Mouse (Mus musculus): ENCODE data around the gene Dach1. TPM values are rescaled to one million over a fixed set of nuclear protein-coding genes. Genes with fewer than 3 reads are reported as not detected.

Gene Dach1
- polyA plus RNA-seq, 1 experiment from 2014 or later = 7.8 TPM

DNA sequence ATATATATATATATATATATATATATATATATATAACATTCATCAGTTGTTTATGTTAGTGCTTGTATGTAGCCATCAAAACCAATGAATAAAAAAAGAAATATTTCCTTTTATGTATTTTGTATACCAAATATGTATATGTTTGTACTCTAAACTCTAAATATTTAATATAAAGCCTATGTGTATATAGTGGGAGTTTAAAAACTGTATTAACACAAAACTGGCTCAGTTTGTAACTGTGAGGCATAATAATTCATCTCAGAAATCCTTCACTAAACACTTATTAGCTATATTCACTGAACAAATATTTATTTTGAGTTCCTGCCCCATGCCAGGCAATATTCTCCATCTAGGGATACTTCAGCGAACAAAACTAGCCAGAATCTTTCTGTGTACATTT lies 155.5 kb downstream of the Dach1 start:
- Histone ChIP-seq H3K36me3 (ENCODE audit: control insufficient read depth, insufficient read depth, low read length) (no peaks in the 10 kb centered on the region), H3K4me1 (replicated peaks; ENCODE audit: control insufficient read depth, insufficient read depth, low read length) (no peaks in the 10 kb centered on the region), H3K4me2 (ENCODE audit: low read depth, low read length) (no peak overlapping the region), H3K9ac (ENCODE audit: low read length) (no peak overlapping the region), H3K9me3 (ENCODE audit: control insufficient read depth, low read length) (no peaks in the 10 kb centered on the region), H3K27me3 (ENCODE audit: control insufficient read depth, insufficient read depth, low read depth, low read length) (no peaks in the 10 kb centered on the region), H3K4me3 (ENCODE audit: low read length) (no peak overlapping the region), H3K27ac (ENCODE audit: low read length) (no peak overlapping the region)
- WGBS = 51% methylated on average over 1 of the region's 1 CpGs
- ATAC-seq (ENCODE audit: low read depth) = peak; percentile 60; the same call in 1 of the 2 replicates

DNA sequence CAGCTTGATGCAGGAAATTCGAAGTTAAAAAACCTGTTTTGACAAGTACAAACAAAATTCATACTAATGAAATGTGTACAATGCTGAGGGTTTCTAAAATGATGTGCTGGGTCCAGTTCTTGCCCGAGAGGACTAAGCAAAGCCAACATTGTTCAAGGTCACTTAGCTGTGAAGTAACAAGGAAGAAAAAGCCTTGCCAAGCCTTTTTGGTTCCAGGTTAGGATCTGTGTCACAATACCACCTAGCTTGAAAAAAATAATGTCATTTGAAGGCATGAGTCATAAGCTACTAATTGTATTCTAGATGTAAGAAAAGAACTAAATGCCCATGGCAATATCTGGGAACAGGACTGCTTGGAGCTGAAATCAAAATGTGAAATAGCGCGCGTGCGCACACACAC lies 161.1 kb downstream of the Dach1 start:
- Histone ChIP-seq H3K9me3 (ENCODE audit: control insufficient read depth, low read length) (no peaks in the 10 kb centered on the region), H3K4me1 (replicated peaks; ENCODE audit: control insufficient read depth, insufficient read depth, low read length) (no peaks in the 10 kb centered on the region), H3K27ac (ENCODE audit: low read length) (no peak overlapping the region), H3K9ac (ENCODE audit: low read length) (no peak overlapping the region), H3K4me3 (ENCODE audit: low read length) (no peak overlapping the region), H3K27me3 (ENCODE audit: control insufficient read depth, insufficient read depth, low read depth, low read length) (no peaks in the 10 kb centered on the region), H3K4me2 (ENCODE audit: low read depth, low read length) (no peak overlapping the region), H3K36me3 (ENCODE audit: control insufficient read depth, insufficient read depth, low read length) (no peaks in the 10 kb centered on the region)
- ATAC-seq (ENCODE audit: low read depth) = no peak
- WGBS = 81% methylated on average over 6 of the region's 6 CpGs

DNA sequence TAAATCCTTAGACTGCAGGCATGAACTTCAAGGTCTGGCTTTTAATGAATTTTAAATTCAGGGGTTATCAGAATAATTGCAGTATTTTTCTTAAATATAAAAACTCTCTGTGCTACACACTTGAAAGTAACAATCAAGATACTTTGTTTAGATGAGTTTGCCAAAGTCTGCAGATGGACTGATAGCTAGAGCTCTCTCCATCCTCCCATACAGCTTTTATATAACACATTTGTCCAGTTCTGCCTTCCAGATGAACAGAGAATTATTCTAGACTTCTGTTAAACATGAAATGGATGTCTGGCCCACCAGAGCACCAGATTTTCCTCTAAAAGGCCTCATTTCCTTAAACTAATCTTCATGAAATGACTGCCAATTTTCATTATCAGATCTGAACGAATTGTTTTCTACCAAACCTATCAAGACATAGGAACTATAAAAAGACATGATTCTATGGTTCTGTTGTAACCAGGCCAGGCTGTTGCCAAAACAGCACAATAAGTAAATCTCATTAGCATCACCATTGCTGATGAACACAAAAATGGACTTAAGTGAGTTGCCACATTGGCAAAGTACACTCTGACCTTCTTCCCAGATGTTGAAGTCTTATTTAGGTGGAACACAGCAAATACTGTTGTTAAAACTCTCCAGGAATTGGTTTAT lies 167.4 kb downstream of the Dach1 start:
- Histone ChIP-seq H3K4me3 (ENCODE audit: low read length) (no peak overlapping the region), H3K27me3 (ENCODE audit: control insufficient read depth, insufficient read depth, low read depth, low read length) (no peaks in the 10 kb centered on the region), H3K9me3 (ENCODE audit: control insufficient read depth, low read length) (no peaks in the 10 kb centered on the region), H3K9ac (ENCODE audit: low read length) (no peak overlapping the region), H3K36me3 (ENCODE audit: control insufficient read depth, insufficient read depth, low read length) (no peaks in the 10 kb centered on the region), H3K4me1 (replicated peaks; ENCODE audit: control insufficient read depth, insufficient read depth, low read length) (no peaks in the 10 kb centered on the region), H3K4me2 (ENCODE audit: low read depth, low read length) (no peak overlapping the region), H3K27ac (ENCODE audit: low read length) (0 out of 2 replicates have a peak overlapping the region, but pooled peaks have one; percentile 13)
- 35% methylated on average over 1 of the region's 1 CpGs for WGBS
- ATAC-seq (ENCODE audit: low read depth) = no peak

DNA sequence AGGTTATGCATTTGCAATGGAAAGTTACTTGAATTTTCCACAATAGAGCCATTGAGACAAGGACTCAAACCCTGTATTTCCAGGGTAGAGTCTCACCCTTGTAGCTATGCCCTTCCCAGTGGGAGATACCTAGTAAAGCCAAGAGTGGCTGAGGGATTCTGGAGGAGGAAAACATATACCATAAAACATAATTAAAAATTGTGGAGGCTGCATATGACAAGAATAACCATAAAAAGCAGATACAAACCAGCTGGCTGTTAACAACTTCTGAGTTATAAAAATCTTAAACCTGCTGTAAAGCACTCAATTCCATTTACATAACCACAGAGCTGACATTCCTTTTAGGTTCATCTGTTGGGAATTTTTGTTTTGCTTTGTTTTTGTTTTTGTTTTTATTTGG lies 171.0 kb downstream of the Dach1 start:
- Histone ChIP-seq H3K27me3 (ENCODE audit: control insufficient read depth, insufficient read depth, low read depth, low read length) (no peaks in the 10 kb centered on the region), H3K4me3 (ENCODE audit: low read length) (no peak overlapping the region), H3K27ac (ENCODE audit: low read length) (no peak overlapping the region), H3K4me1 (replicated peaks; ENCODE audit: control insufficient read depth, insufficient read depth, low read length) (no peaks in the 10 kb centered on the region), H3K4me2 (ENCODE audit: low read depth, low read length) (no peak overlapping the region), H3K36me3 (ENCODE audit: control insufficient read depth, insufficient read depth, low read length) (no peaks in the 10 kb centered on the region), H3K9ac (ENCODE audit: low read length) (no peak overlapping the region), H3K9me3 (ENCODE audit: control insufficient read depth, low read length) (no peaks in the 10 kb centered on the region)
- ATAC-seq (ENCODE audit: low read depth) = no peak

DNA sequence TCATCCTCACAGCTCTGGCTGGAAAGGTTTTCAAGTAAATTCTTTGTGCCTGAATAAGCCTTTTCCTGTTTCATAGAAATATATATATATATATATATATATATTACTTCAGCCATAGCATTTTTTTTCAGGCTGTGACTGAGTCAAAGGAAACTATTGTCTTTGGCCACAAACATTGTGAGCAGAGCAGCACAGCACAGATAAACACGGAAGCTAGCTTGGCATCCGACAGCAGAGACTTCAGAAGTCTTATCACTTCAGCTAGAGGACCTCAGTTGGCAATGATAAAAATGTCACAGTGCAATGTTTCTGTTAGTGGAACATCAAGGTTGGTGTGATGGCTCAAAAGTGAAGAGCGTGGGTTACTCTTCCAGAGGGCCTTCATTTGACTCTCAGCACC lies 186.3 kb downstream of the Dach1 start:
- WGBS = 41% methylated on average over 3 of the region's 3 CpGs
- H3K27ac ChIP-seq (ENCODE audit: low read length) = no peak overlapping the region
- H3K36me3 ChIP-seq (ENCODE audit: control insufficient read depth, insufficient read depth, low read length) = no peaks in the 10 kb centered on the region

DNA sequence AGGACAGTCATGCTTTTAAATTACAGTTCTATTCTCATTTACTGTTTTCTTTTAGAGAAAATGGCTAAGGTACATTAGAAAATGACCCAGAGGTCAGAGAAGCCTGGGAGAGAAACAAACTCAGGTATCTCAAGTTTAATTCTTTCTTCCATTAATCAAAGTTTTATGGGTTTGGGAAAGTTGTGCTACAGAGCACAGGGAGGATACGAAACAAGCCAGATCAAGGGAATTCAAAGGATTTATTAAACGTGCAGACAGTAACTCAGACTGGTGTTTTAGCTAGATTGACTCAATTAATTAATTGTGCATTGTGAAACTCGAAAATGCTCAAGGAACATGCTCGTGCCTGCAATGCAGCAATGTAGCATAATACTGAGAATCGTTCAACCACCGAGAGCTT lies 186.9 kb downstream of the Dach1 start:
- no peaks in the 10 kb centered on the region for H3K36me3 ChIP-seq (ENCODE audit: control insufficient read depth, insufficient read depth, low read length)
- H3K4me3 ChIP-seq (ENCODE audit: low read length) = no peak overlapping the region
- no peak overlapping the region for H3K4me2 ChIP-seq (ENCODE audit: low read depth, low read length)
- WGBS = 70% methylated on average over 6 of the region's 6 CpGs
- H3K27me3 ChIP-seq (ENCODE audit: control insufficient read depth, insufficient read depth, low read depth, low read length) = no peaks in the 10 kb centered on the region
- no peak overlapping the region for H3K9ac ChIP-seq (ENCODE audit: low read length)
- H3K9me3 ChIP-seq (ENCODE audit: control insufficient read depth, low read length) = no peaks in the 10 kb centered on the region
- H3K4me1 ChIP-seq (replicated peaks; ENCODE audit: control insufficient read depth, insufficient read depth, low read length) = 0 out of 2 replicates have a peak, but pooled peaks cover 3% of the 10 kb centered on the region
- no peak overlapping the region for H3K27ac ChIP-seq (ENCODE audit: low read length)
- no peak for ATAC-seq (ENCODE audit: low read depth)

More for the DNA sequence above, 186.3 kb downstream of the Dach1 start:
- H3K4me3 ChIP-seq (ENCODE audit: low read length) = no peak overlapping the region
- H3K4me2 ChIP-seq (ENCODE audit: low read depth, low read length) = no peak overlapping the region
- H3K4me1 ChIP-seq (replicated peaks; ENCODE audit: control insufficient read depth, insufficient read depth, low read length) = 0 out of 2 replicates have a peak, but pooled peaks cover 3% of the 10 kb centered on the region
- H3K9me3 ChIP-seq (ENCODE audit: control insufficient read depth, low read length) = no peaks in the 10 kb centered on the region
- no peaks in the 10 kb centered on the region for H3K27me3 ChIP-seq (ENCODE audit: control insufficient read depth, insufficient read depth, low read depth, low read length)
- ATAC-seq (ENCODE audit: low read depth) = 0 out of 2 replicates have a peak, but pooled peaks have one; percentile 51
- H3K9ac ChIP-seq (ENCODE audit: low read length) = no peak overlapping the region

DNA sequence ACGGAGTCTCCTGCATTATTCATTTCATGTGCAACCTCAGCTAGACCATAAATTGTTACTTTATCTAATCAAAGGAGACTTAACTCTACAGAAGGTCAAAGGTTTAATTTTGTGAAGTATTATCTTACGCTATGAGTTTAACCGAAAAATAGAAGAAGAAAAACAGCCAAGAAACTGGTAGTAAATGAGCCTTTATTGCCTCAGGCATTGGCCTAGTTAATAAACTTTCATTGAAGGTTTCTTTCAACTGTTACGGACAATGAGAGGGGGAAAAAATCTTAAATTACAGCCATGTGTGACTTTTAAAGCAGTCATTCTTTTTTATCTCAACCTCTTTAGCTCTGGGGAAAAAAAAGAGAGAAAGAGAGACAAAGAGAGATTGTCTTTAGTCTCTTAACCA lies 188.7 kb downstream of the Dach1 start:
- H3K27ac ChIP-seq (ENCODE audit: low read length) = no peak overlapping the region
- no peaks in the 10 kb centered on the region for H3K27me3 ChIP-seq (ENCODE audit: control insufficient read depth, insufficient read depth, low read depth, low read length)
- no peaks in the 10 kb centered on the region for H3K9me3 ChIP-seq (ENCODE audit: control insufficient read depth, low read length)
- no peaks in the 10 kb centered on the region for H3K36me3 ChIP-seq (ENCODE audit: control insufficient read depth, insufficient read depth, low read length)
- no peak overlapping the region for H3K4me3 ChIP-seq (ENCODE audit: low read length)
- 66% methylated on average over 4 of the region's 4 CpGs for WGBS
- no peak overlapping the region for H3K4me2 ChIP-seq (ENCODE audit: low read depth, low read length)
- H3K4me1 ChIP-seq (replicated peaks; ENCODE audit: control insufficient read depth, insufficient read depth, low read length) = 0 out of 2 replicates have a peak, but pooled peaks cover 3% of the 10 kb centered on the region
- ATAC-seq (ENCODE audit: low read depth) = no peak
- H3K9ac ChIP-seq (ENCODE audit: low read length) = no peak overlapping the region

DNA sequence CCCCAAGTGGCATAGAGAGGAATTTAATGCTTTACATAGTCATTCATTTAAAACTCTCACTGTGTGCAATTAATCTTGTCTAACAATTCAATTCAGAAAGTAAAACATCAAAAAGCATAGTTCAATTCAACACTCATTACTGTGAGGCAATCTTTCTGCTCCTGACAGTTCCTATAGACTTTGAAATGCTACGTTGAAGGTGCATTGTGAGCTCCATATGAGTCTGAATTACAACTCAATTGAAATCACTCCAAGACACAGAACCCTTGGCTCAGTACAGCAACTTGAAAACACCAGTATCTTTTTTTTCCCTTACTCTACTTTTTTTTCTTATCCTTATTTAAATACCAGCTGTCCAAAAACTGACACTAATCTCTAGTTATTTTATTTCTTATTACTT lies 193.5 kb downstream of the Dach1 start:
- 59% methylated on average over 1 of the region's 1 CpGs for WGBS
- H3K36me3 ChIP-seq (ENCODE audit: control insufficient read depth, insufficient read depth, low read length) = no peaks in the 10 kb centered on the region
- H3K27me3 ChIP-seq (ENCODE audit: control insufficient read depth, insufficient read depth, low read depth, low read length) = no peaks in the 10 kb centered on the region
- no peak overlapping the region for H3K9ac ChIP-seq (ENCODE audit: low read length)
- no peaks in the 10 kb centered on the region for H3K9me3 ChIP-seq (ENCODE audit: control insufficient read depth, low read length)
- no peaks in the 10 kb centered on the region for H3K4me1 ChIP-seq (replicated peaks; ENCODE audit: control insufficient read depth, insufficient read depth, low read length)
- no peak overlapping the region for H3K4me2 ChIP-seq (ENCODE audit: low read depth, low read length)
- no peak overlapping the region for H3K27ac ChIP-seq (ENCODE audit: low read length)
- H3K4me3 ChIP-seq (ENCODE audit: low read length) = no peak overlapping the region
- ATAC-seq (ENCODE audit: low read depth) = no peak

DNA sequence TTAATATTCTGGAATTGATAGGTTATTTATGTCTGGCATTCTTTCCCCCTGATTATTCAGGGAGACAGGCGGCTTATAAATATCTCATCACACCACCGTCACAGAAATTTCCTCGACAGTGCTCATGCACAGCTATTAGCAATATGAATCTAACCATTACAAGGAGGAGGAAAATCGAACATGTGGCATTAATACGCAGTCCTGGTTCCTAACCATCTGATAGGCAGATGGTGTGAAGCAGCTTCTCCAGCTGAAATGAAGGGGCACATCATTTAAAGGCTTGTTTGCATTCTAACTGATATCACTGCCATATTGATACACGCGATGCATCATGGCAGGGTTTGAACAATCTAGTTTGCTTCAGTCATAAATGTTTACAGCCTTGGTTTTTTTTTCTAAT lies 194.1 kb downstream of the Dach1 start:
- Histone ChIP-seq H3K36me3 (ENCODE audit: control insufficient read depth, insufficient read depth, low read length) (no peaks in the 10 kb centered on the region), H3K4me1 (replicated peaks; ENCODE audit: control insufficient read depth, insufficient read depth, low read length) (no peaks in the 10 kb centered on the region), H3K9ac (ENCODE audit: low read length) (no peak overlapping the region), H3K27ac (ENCODE audit: low read length) (no peak overlapping the region), H3K27me3 (ENCODE audit: control insufficient read depth, insufficient read depth, low read depth, low read length) (no peaks in the 10 kb centered on the region), H3K4me2 (ENCODE audit: low read depth, low read length) (no peak overlapping the region), H3K4me3 (ENCODE audit: low read length) (no peak overlapping the region), H3K9me3 (ENCODE audit: control insufficient read depth, low read length) (no peaks in the 10 kb centered on the region)
- 67% methylated on average over 7 of the region's 7 CpGs for WGBS
- ATAC-seq (ENCODE audit: low read depth) = no peak
